Mouse (Mus musculus) ovary, postnatal 14 days (tissue): ENCODE measurements around the gene Tmem189.
A peak's percentile ranks its signal among the peaks of the same experiment; 100 is the strongest.
"Not testable (repeated sequence)": the region's sequence is repeated elsewhere in the genome, so short reads cannot be mapped to it uniquely, and the experiment has no call there.

Experiments
- DNase-seq: peaks from one replicate; pipeline ENCODE4 v3.0.0; 2022; ENCODE audit warnings: low spot score

The Tmem189 gene

GRCm38 (mm10) chr2:167621255-167622087, 68.2 kb downstream of the Tmem189 start:
- DNase-seq = no peak

GRCm38 (mm10) chr2:167617472-167617871, 72.2 kb downstream of the Tmem189 start:
- DNase-seq = no peak

GRCm38 (mm10) chr2:167617034-167617433, 72.6 kb downstream of the Tmem189 start:
- no peak for DNase-seq

GRCm38 (mm10) chr2:167613335-167613734, 76.3 kb downstream of the Tmem189 start:
- not testable (repeated sequence) for DNase-seq

GRCm38 (mm10) chr2:167612122-167612521, 77.5 kb downstream of the Tmem189 start:
- no peak for DNase-seq

GRCm38 (mm10) chr2:167611287-167611686, 78.3 kb downstream of the Tmem189 start:
- no peak for DNase-seq

GRCm38 (mm10) chr2:167606745-167607123, 82.9 kb downstream of the Tmem189 start:
- no peak for DNase-seq

- DNase-seq = no peak
Measured at GRCm38 (mm10) chr2:167605817-167606744, 83.5 kb downstream of the Tmem189 start.

GRCm38 (mm10) chr2:167605178-167605794, 84.3 kb downstream of the Tmem189 start:
- peak; percentile 85 for DNase-seq

GRCm38 (mm10) chr2:167602978-167603377, 86.6 kb downstream of the Tmem189 start:
- DNase-seq = no peak

- no peak for DNase-seq
Measured at GRCm38 (mm10) chr2:167602364-167602763, 87.3 kb downstream of the Tmem189 start.

- DNase-seq = no peak
Measured at GRCm38 (mm10) chr2:167600481-167600995, 89.1 kb downstream of the Tmem189 start.

GRCm38 (mm10) chr2:167599917-167600316, 89.7 kb downstream of the Tmem189 start:
- no peak for DNase-seq

- no peak for DNase-seq
Measured at GRCm38 (mm10) chr2:167599195-167599594, 90.4 kb downstream of the Tmem189 start.

GRCm38 (mm10) chr2:167597492-167598186, 92.0 kb downstream of the Tmem189 start:
- DNase-seq = no peak

- no peak for DNase-seq
Measured at GRCm38 (mm10) chr2:167596726-167597491, 92.7 kb downstream of the Tmem189 start.

GRCm38 (mm10) chr2:167596262-167596661, 93.4 kb downstream of the Tmem189 start:
- DNase-seq = no peak

GRCm38 (mm10) chr2:167595761-167596171, 93.9 kb downstream of the Tmem189 start:
- no peak for DNase-seq

- DNase-seq = peak; percentile 80
Measured at GRCm38 (mm10) chr2:167594444-167594934, 95.1 kb downstream of the Tmem189 start.

GRCm38 (mm10) chr2:167593551-167594250, 95.9 kb downstream of the Tmem189 start:
- DNase-seq = no peak
